In the genomic region with DNA sequence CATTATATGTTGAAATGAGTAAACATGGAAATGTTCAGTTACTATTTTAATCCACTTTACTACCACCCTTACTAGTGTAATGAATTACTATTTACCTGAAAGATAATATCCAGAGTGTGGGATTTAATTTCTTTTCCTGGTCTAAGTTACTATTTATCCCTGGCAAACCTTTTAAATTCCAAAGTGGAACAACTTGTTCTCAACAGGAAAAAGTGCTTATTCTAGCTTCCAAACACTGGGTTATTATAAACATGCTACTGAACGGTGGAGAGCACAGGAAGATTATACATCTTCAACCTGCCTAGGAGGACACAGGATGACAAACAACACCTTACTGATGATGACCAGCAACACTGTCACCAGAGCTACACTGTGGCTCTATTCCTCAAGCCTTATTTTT, we compare ENCODE assay signal across 19 mouse cellular contexts. TPM values are rescaled to one million over a fixed set of nuclear protein-coding genes. Genes with fewer than 3 reads are reported as not detected.
DNase-seq lines count a peak whose midpoint lies in the region; TF ChIP-seq lines count a peak whose summit lies in the region.
"Had no signal": no experiment of that assay in that cellular context is flagged by ENCODE, and none has a peak within 500 bp of the region (broad histone marks: within the 10 kb centered on the region; RNA-seq: fewer than 3 reads in every experiment).

No protein-coding gene starts in this region.

- H3K36me3 ChIP-seq in kidney, adult 2 months (ENCODE audit: control insufficient read depth, insufficient read depth, low read length) = no peaks in the 10 kb centered on the region
- H3K36me3 ChIP-seq: G1E had no signal

- WGBS in kidney, adult 2 months = 22% methylated on average over 1 of the region's 1 CpGs

- TF ChIP-seq POLR2A in kidney, adult 2 months (IDR thresholded peaks at IDR 0.05; ENCODE audit: low read depth, low read length) = no peak

- H3K27me3 ChIP-seq in kidney, adult 2 months (replicated peaks; ENCODE audit: control insufficient read depth, insufficient read depth, low read length) = no peaks in the 10 kb centered on the region
- H3K27me3 ChIP-seq: CH12.LX, Patski had no signal

- TF ChIP-seq CTCF in kidney, adult 2 months (conservative IDR thresholded peaks at IDR 0.05; ENCODE audit: insufficient read depth, insufficient read length, low read depth, low read length) = no peak

- H3K4me1 ChIP-seq in kidney, adult 2 months (ENCODE audit: control insufficient read depth, insufficient read depth, low read length) = peaks cover 4% of the 10 kb centered on the region; the same call in 1 of the 2 replicates

- DNase-seq in kidney, adult 2 months = peak; percentile 56
- DNase-seq in kidney, postnatal 4 days = no peak
- peak; percentile 70 for DNase-seq in kidney, adult 9 months
- no peak for DNase-seq in kidney, postnatal 14 days
- DNase-seq: adrenal gland, adult 2 months; adrenal gland, adult 8-10 months; adrenal gland, postnatal 10 days; adrenal gland, postnatal 14 days; adrenal gland, postnatal 25 days; adrenal gland, postnatal 36 days; B cell, adult 2 months; cerebellum, adult 11 months; cerebellum, adult 11-12 months; cerebellum, adult 18-20 months had no signal

- peak overlapping the region; percentile 94 for H3K27ac ChIP-seq in kidney, adult 2 months (ENCODE audit: insufficient read depth, low read depth, low read length)

- H3K4me3 ChIP-seq in kidney, adult 2 months (ENCODE audit: insufficient read depth, low read depth, low read length) = peak overlapping the region; percentile 41

RNA-seq across cellular contexts. Expression of a gene that starts 16.5 kb away (rescaled TPM):
- 3.1 and 3.3 TPM in 2 replicates for polyA plus RNA-seq in kidney, adult 2 months (2012; rRNA removed)
- polyA plus RNA-seq: activated CD4-positive, CD25-positive, alpha-beta regulatory T cell, adult 4 months; adrenal gland, adult 2 months; CD4-positive, CD25-positive, alpha-beta regulatory T cell, adult 4 months; G1E had no signal

Comparison
In these comparisons a context has a peak if more than half of its experiments do, and no peak if none do; other contexts are left out.
1. DNase-seq: peak in kidney, adult 2 months (single experiment) and kidney, adult 9 months (single experiment); none in kidney, postnatal 4 days (0 of 2) and kidney, postnatal 14 days (single experiment).